Mouse (Mus musculus): ENCODE results near the gene Rtp4.

Rtp4 gene

DNA sequence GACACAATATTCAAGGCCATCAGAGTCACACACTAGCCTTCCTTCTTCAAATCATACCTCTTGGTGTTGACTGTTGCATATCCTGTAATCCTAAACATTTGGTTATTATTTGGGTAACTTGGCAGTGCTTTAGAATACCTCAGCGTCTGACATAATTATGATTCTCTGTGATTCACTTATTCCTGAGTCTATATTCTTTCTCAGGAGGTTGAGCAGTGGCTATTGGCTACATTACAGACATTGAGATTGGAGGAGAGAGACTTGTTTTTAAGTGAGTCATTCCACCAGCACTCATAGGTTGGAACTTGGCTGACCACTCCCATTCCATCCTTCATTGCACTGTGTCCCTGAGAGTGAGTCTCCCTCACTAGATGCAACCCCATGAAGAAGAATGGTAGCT is 6.7 kb upstream of the Rtp4 start:
- no peak for DNase-seq (ENCODE audit: low spot score)

DNA sequence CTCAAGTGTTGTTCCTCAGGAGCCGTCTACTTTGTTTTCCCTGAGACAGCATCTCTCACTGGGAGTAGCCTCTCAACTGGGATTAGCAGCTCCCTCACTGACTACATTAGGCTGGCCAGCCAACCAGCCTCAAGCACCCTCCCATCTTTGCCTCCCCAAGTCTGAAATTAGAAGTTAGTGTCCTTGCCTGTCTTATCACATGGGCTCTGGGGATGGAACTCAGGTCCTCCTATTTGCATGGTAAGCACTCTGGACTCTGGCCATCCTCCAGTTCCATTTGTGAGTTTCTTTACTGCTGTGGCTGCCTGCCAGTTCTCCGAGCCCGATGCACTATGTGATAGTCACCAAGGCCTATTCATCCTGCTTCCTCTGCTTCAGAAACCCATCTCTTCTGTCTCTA is 4.3 kb upstream of the Rtp4 start:
- no peak for DNase-seq (ENCODE audit: low spot score)

DNA sequence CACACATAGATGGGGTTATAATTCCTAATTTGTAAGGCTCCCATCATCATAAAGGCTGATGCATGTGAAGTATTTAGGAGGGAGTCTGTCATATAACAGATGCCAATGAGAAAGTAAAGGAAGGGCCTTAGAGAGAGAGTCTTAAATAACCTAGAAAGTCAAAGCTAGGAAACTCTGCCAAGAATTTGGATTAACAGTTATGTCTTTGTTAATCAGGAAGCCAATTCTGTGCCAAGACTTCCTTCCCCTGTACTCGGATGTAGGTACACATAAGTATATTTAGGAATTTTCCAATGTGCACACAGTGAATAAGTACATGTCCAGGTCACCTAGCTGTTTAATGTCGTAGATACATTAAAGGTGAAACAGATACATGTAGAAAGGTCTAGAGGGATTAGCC is 3.5 kb upstream of the Rtp4 start:
- no peak for DNase-seq (ENCODE audit: low spot score)

- no peak for DNase-seq (ENCODE audit: low spot score)
Measured at GRCm38 (mm10) chr16:23517230-23517629, 2.9 kb upstream of the Rtp4 start.

GRCm38 (mm10) chr16:23517754-23518566 is 2.1 kb upstream of the Rtp4 start:
- no peak for DNase-seq (ENCODE audit: low spot score)

DNA sequence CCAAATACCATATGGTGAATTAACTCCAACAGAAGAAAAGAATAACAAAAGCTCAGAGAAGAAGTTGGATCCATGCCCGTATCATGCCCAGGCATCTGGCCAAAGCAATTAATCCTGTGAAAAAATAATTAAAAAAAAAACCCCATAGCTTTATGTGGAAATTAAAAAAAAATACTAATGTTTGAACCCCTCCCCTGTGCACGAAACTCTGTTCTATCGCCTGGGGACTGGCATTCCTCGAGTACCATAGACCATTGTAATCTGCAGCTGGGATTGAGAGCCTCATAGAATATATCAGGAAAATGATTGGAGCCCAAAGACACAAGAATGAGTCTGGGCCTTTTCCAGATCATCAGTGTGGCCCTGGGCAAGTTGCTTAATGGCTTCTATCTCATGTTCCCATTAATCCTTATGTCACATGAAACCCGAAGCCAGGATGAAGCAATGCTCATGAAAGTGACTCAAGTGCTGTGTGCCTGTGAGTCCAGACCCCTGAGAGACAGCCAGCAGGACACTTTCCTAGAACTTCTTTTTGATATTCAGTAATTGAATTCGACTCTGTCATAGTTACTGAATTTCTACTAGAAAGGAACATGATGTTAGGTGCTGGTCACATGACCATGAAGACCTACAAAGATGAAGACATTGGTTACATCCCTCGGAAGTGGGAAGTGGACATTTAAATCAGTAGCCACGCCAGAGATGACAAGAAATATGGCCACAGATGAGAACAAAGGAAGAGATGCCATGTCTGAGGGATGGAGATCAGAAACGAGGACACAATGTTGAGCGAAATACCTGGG is 1.3 kb upstream of the Rtp4 start:
- DNase-seq (ENCODE audit: low spot score) = no peak

DNA sequence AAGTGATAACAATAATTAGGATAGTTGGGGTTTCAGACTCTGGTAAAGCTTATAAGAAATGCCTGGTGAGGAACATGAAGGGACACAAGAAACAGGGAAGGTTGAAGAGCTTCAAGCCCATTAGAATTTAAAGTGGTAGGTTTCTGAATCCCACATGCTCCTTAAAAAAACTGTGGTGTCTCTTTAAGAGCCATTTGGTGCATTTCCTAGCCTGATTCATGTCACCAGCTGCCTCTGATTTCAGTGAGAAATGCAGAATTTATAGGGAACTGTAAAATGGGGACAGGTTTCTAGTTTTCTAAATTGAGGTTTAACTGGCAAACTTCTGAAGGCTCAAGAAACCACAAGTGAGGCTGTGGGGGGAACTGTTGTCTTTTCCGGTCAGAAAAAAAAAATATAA is 320 bp upstream of the Rtp4 start:
- DNase-seq (ENCODE audit: low spot score) = no peak

DNA sequence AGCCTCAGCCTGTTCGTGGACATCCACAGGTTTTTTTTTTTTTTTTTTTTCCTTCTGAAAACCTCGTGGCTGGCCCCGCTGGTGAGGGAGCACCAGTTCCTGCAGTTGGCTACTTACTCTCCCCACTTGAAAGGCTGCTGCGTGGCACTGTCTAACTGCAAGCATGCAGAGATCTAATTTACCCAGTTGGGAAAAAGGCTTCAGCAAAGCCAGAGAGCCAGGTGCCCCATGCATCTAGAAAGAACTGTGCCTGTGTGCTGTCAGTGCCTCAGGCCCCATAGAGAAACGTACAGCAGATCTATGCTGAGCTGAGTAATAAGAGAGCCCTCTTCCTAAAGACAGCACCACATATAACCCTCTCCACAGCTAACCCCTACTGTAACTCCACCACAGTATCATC is 1.0 kb downstream of the Rtp4 start:
- no peak for DNase-seq (ENCODE audit: low spot score)

- no peak for DNase-seq (ENCODE audit: low spot score)
Measured at GRCm38 (mm10) chr16:23522081-23522480, 2.0 kb downstream of the Rtp4 start.

DNA sequence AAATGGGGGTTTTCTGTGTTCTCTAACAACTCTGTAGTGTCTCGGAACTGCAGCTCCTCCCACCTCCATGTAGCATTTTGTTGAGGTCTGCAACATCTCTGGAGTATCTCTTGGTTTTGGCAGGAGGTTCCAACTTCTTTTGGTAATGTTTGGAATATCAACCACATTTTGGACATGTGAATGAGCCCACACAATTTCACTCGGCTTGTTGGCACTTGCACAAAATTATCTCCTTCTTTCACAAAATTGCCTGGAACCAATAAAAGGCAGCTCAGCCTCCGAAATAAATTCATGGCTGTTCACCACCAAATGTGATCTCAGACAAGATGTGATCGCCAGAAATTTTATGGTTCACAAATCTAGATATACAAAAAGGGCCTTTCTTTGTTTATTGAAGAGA is 9.1 kb downstream of the Rtp4 start:
- no peak for DNase-seq (ENCODE audit: low spot score)

- no peak for DNase-seq (ENCODE audit: low spot score)
Measured at GRCm38 (mm10) chr16:23533707-23534106, 13.6 kb downstream of the Rtp4 start.

DNA sequence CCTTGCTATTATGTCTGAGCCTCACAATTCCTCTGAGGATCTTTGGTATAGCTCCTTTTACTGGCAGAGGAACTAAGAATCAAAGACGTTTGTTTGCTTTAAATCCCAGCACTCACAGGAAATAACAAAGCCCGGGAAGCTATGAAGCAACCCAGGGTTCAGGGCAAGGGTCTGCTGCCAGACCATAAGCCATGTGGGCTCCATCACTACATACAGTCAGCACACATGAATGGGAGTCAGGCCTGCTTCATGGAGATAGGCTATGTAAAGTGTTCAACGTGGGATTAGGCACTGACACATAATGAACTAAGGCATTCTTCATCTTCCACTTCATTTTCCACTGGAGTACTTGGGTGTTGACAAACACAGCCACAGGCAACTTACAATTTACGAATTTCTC is 21.0 kb downstream of the Rtp4 start:
- DNase-seq (ENCODE audit: low spot score) = no peak

- no peak for DNase-seq (ENCODE audit: low spot score)
Measured at GRCm38 (mm10) chr16:23542866-23543265, 22.8 kb downstream of the Rtp4 start.

DNA sequence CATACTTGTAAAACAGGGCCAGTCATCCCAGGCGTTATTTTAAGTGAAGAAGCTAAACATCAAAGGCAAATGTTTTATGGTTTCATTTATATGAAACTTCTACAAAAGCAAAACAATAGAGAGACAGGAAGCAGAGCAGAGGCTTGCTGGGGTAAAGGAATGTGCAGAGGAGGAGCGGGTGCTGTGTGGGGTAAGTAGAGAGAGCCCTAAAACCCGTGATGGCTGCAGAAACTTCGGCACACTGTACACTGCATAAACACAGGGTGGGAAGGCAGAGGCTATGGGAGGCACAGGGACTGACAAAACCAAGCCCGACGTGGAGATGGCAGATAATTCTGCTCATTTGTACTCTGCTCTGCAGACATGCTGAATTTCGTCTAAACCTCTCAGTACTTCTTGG is 24.3 kb downstream of the Rtp4 start:
- DNase-seq (ENCODE audit: low spot score) = no peak

DNA sequence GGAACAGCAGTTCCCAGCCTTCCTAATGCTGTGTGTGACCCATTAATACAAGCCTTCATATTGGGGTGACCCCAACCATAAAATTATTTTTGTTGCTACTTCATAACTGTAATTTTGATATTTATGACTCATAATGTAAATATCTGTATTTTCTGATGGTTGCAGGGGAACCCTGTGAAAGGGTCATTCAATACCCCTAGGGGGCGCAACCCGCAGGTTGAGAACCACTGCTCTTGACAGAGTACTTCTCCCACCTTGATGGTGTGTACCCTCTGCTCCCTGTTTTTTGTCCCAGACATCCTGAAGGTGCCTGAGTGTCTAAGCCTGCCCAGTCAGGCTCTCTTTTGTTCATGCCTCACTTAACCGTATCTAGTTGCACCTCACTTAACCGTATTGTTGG is 27.7 kb downstream of the Rtp4 start:
- DNase-seq (ENCODE audit: low spot score) = no peak

- no peak for DNase-seq (ENCODE audit: low spot score)
Measured at GRCm38 (mm10) chr16:23550346-23550980, 30.4 kb downstream of the Rtp4 start.

DNA sequence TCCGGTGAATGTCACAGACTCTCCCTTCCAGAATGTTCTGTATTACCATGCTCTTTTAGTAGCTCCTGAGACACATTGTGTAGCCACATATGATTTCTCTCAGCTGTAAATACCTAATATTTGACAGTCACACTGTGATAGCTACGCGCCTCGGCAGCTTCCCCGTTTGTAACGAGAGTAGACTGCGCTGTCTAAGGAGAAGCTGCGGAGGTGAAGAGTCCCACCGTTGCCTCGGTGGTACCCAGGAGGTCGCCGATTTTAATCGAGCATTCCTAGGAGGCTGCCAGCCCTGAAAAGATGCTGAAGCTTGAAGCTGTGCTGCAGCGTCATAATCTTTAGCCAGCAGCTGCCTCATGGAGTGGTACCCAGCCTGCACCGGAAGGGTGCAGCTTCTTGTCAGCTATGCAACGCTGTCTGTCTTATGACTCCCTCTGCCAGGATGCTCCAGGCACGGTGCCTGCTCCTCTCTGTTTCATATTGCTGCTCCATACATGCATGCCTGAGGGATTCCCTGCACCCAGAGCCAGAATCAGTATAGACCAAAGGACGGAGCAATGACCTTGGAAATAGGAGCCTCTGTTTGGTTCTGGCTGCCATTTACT is 31.0 kb downstream of the Rtp4 start:
- no peak for DNase-seq (ENCODE audit: low spot score)

GRCm38 (mm10) chr16:23554673-23555072 is 34.6 kb downstream of the Rtp4 start:
- no peak for DNase-seq (ENCODE audit: low spot score)

- DNase-seq (ENCODE audit: low spot score) = no peak
Measured at GRCm38 (mm10) chr16:23557195-23557594, 37.1 kb downstream of the Rtp4 start.

GRCm38 (mm10) chr16:23557669-23558068 is 37.6 kb downstream of the Rtp4 start:
- DNase-seq (ENCODE audit: low spot score) = no peak

DNA sequence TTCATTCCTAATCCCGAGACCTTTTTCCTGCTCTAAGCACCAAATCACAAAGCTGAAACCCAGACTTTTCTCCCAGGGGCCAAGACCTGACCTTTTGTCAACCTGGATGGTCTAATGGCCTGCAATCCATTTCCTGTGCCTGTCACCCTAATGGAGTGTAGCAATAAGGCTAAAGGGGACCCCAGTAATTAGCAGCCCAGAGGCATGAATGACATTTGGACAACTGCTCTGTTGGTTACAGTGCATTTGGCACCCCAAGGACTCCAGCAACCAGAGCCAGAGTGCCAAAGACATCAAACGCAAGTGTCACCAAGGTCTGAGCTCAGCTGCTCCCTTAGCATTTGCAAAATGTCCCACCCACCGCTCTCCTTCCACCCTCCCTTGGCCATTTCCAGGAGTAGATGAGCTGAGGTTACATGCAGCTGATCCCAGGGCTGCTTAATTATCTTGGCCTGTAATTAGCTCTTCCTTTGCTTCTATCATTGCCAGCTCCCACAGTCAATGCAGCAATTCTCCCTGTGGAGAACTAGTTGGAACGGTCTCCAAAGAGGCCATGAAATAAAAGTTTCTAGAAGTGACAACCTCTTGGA is 48.4 kb downstream of the Rtp4 start:
- DNase-seq (ENCODE audit: low spot score) = no peak

DNA sequence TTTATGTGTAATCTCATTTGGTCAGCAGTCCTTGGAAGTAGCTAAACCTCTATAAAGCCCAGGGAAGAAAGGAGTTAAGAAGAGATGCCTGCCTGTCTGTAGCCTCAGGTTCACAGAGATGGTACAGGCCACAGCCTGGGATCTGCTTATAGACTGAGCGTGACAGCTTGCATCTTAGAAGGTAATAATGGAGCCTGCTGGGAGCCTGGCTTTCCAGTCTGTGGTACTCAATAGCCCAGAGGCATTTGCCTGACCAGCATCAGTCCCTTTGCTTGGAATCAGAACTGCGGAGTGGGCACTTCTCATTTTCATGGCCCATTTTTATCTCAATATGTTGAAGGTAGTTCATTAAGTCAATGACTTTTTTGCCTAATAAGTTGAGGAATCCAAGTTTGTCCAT is 54.5 kb downstream of the Rtp4 start:
- no peak for DNase-seq (ENCODE audit: low spot score)

All from urinary bladder, postnatal 10 days (tissue).